Mouse (Mus musculus): ENCODE data around the gene Dkk2.

Gene Dkk2

GRCm38 (mm10) chr3:132129730-132130274 lies 44.7 kb downstream of the Dkk2 start:
- DNase-seq: no peak

GRCm38 (mm10) chr3:132130781-132131180 lies 45.7 kb downstream of the Dkk2 start:
- DNase-seq: no peak

- no peak for DNase-seq
Observed at GRCm38 (mm10) chr3:132131939-132132338, 46.8 kb downstream of the Dkk2 start.

- no peak for DNase-seq
Observed at GRCm38 (mm10) chr3:132134502-132134901, 49.4 kb downstream of the Dkk2 start.

GRCm38 (mm10) chr3:132137802-132138378 lies 52.8 kb downstream of the Dkk2 start:
- no peak for DNase-seq

GRCm38 (mm10) chr3:132141031-132141430 lies 55.9 kb downstream of the Dkk2 start:
- DNase-seq: no peak

- DNase-seq: no peak
Observed at GRCm38 (mm10) chr3:132149446-132150025, 64.4 kb downstream of the Dkk2 start.

- DNase-seq: no peak
Observed at GRCm38 (mm10) chr3:132158817-132159216, 73.7 kb downstream of the Dkk2 start.

GRCm38 (mm10) chr3:132168911-132169310 lies 83.8 kb downstream of the Dkk2 start:
- DNase-seq: no peak

- no peak for DNase-seq
Observed at GRCm38 (mm10) chr3:132186888-132187552, 101.9 kb downstream of the Dkk2 start.

GRCm38 (mm10) chr3:132201950-132202349 lies 116.9 kb downstream of the Dkk2 start:
- no peak for DNase-seq

- no peak for DNase-seq
Observed at GRCm38 (mm10) chr3:132202665-132203064, 117.6 kb downstream of the Dkk2 start.

GRCm38 (mm10) chr3:132207469-132207868 lies 122.4 kb downstream of the Dkk2 start:
- DNase-seq: peak; percentile 10

- DNase-seq: no peak
Observed at GRCm38 (mm10) chr3:132211260-132211659, 126.2 kb downstream of the Dkk2 start.

- DNase-seq: no peak
Observed at GRCm38 (mm10) chr3:132219977-132220487, 134.9 kb downstream of the Dkk2 start.

- no peak for DNase-seq
Observed at GRCm38 (mm10) chr3:132227622-132228021, 142.5 kb downstream of the Dkk2 start.
